Mouse (Mus musculus): ENCODE measurements around the gene 1700001P01Rik. TPM values are rescaled to one million over a fixed set of nuclear protein-coding genes. Genes with fewer than 3 reads are reported as not detected.
A peak's percentile ranks its signal among the peaks of the same experiment; 100 is the strongest.

1700001P01Rik gene
- total and polyA plus RNA-seq, 2 experiments from 2014 or later = not detected

DNA sequence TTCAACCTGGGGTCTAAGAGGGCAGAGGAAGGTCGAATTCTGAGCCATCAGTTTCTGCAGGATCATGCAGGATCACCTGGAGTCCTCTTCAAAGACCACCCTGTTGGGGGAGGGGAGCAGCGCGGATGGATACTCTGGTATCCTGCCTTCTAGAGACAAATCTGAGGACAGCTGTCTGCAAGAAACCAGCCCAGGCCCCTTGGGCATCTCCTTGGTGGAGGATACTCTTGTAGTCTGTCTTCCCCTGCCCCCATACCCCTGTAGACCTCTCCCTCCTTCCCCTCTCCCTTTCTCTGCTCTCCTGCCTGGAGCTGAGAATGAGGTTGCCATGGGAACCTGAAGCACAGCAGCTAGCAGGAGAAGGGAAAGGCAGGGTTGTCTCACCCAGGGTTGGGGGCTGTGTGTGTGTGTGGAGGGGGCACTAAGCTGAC is 36.8 kb upstream of the 1700001P01Rik start:
- H3K27ac ChIP-seq (ENCODE audit: low read depth, low read length) = peak overlapping the region; percentile 93
- H3K9me3 ChIP-seq (ENCODE audit: low read length) = no peaks in the 10 kb centered on the region
- H3K27me3 ChIP-seq (ENCODE audit: insufficient read depth, low read length) = no peaks in the 10 kb centered on the region
- H3K9ac ChIP-seq (replicated peaks; ENCODE audit: low read length, poor library complexity, severe bottlenecking) = peak overlapping the region; percentile 44
- no peak for TF ChIP-seq CTCF (IDR thresholded peaks at IDR 0.05)
- WGBS = 2% methylated on average over 3 of the region's 3 CpGs
- H3K36me3 ChIP-seq (ENCODE audit: insufficient read depth, low read length) = peaks cover 38% of the 10 kb centered on the region
- DNase-seq (ENCODE audit: low spot score) (peak; percentile 86), ATAC-seq (ENCODE audit: low FRiP score) (peak; percentile 89)
- H3K4me3 ChIP-seq (ENCODE audit: low read depth, low read length) = 0 out of 2 replicates have a peak overlapping the region, but pooled peaks have one; percentile 9
- peaks cover 33% of the 10 kb centered on the region for H3K4me1 ChIP-seq (ENCODE audit: insufficient read depth, low read length)
- H3K4me2 ChIP-seq (ENCODE audit: low read depth, low read length, poor library complexity, severe bottlenecking) = peak overlapping the region; percentile 39

DNA sequence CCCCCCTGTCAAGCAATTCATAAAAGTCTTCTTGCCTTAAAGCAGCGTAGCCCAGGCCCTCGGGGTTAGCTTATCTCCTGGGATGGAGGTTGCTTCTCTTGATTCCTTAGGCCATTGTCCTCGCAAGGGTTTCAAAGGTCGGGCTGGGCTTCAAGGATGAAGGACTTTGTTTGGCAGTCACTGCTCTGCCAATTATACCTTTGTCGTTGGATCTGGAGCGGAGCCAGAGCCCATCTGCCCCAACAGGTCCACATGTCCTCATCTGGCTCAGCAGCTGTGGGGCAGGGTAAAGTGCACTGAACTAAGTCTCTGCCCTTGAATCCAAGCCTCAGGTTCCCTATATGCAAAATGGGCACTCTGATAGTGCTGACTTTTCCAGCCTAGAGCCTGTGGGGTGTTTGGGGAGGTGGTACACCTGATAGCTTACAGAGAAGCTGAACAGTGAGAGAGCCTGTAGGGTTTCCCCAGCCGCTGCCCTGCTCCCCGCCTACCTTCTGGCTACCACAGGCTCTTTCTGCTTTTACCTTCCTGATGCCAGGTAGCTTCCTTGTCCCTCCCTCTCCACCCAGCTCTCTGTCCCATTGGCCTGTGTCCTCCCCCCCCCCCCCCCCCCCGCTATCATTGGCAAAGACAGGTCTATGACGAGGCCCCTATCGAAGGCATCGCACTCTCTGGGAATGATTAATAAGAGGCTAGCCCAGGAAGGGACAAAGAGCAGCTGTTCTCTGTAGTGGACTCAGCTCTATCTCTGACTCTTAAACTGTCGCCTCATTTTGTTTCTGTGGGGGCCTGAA is 36.0 kb upstream of the 1700001P01Rik start:
- peaks cover 36% of the 10 kb centered on the region for H3K36me3 ChIP-seq (ENCODE audit: insufficient read depth, low read length)

DNA sequence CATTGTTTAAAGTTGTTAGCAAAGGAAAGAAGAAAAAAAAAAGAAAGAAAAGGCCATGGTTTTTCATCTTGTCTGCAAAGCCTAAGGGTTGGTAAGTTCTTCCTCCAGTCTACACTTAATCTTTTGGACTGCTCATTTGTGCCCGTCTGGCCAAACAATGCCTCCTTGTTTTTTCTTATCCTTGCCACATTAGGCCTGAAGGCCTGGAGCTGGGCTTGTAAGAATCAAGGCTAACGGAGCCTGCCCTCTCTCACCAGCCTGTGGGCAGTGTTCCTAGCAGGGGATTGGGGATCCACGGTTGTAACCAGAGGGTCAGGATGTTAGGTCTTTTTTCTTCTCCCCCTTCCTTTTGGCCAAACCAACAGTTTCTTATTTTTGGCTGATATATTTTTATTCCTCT is 35.3 kb upstream of the 1700001P01Rik start:
- 16% methylated on average over 3 of the region's 3 CpGs for WGBS
- H3K27ac ChIP-seq (ENCODE audit: low read depth, low read length) = peak overlapping the region; percentile 93
- H3K4me3 ChIP-seq (ENCODE audit: low read depth, low read length) = no peak overlapping the region
- DNase-seq (ENCODE audit: low spot score) (no peak), ATAC-seq (ENCODE audit: low FRiP score) (no peak)
- TF ChIP-seq CTCF (IDR thresholded peaks at IDR 0.05) = no peak
- no peaks in the 10 kb centered on the region for H3K27me3 ChIP-seq (ENCODE audit: insufficient read depth, low read length)
- H3K4me1 ChIP-seq (ENCODE audit: insufficient read depth, low read length) = peaks cover 35% of the 10 kb centered on the region
- no peak overlapping the region for H3K9ac ChIP-seq (replicated peaks; ENCODE audit: low read length, poor library complexity, severe bottlenecking)
- no peak overlapping the region for H3K4me2 ChIP-seq (ENCODE audit: low read depth, low read length, poor library complexity, severe bottlenecking)
- peaks cover 28% of the 10 kb centered on the region for H3K36me3 ChIP-seq (ENCODE audit: insufficient read depth, low read length)
- no peaks in the 10 kb centered on the region for H3K9me3 ChIP-seq (ENCODE audit: low read length)

More for the DNA sequence above, 36.0 kb upstream of the 1700001P01Rik start:
- ATAC-seq (ENCODE audit: low FRiP score) = 0 out of 2 replicates have a peak, but pooled peaks have one; percentile 29
- H3K4me2 ChIP-seq (ENCODE audit: low read depth, low read length, poor library complexity, severe bottlenecking) = peak overlapping the region; percentile 39
- no peak for DNase-seq (ENCODE audit: low spot score)
- no peaks in the 10 kb centered on the region for H3K9me3 ChIP-seq (ENCODE audit: low read length)
- no peak overlapping the region for H3K4me3 ChIP-seq (ENCODE audit: low read depth, low read length)
- H3K27ac ChIP-seq (ENCODE audit: low read depth, low read length) = peak overlapping the region; percentile 93
- TF ChIP-seq CTCF (IDR thresholded peaks at IDR 0.05) = no peak
- peaks cover 33% of the 10 kb centered on the region for H3K4me1 ChIP-seq (ENCODE audit: insufficient read depth, low read length)
- H3K27me3 ChIP-seq (ENCODE audit: insufficient read depth, low read length) = no peaks in the 10 kb centered on the region
- WGBS = 22% methylated on average over 12 of the region's 13 CpGs
- H3K9ac ChIP-seq (replicated peaks; ENCODE audit: low read length, poor library complexity, severe bottlenecking) = peak overlapping the region; percentile 44; the same call in 1 of the 2 replicates

DNA sequence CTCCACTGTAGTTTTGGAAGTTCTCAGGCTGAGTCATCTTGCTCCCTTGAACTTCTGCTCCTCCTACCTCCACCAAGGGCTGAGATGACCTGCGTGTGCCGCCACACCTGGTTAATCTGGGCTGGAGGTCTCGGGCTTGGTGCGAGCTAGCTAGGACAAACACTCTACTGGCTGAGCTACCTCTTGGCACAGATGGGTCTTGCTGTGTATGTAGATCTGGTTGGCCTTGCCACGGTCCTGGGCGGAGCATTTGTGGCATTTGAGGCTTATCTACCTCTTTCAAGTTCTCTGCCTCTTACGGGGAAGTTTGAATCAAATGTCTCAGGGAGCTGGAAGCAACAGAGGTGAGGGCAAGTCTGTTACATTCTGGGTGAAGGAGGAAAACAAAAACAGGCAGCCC is 34.6 kb upstream of the 1700001P01Rik start:
- Histone ChIP-seq H3K9ac (replicated peaks; ENCODE audit: low read length, poor library complexity, severe bottlenecking) (no peak overlapping the region), H3K27me3 (ENCODE audit: insufficient read depth, low read length) (no peaks in the 10 kb centered on the region), H3K36me3 (ENCODE audit: insufficient read depth, low read length) (peaks cover 22% of the 10 kb centered on the region), H3K4me2 (ENCODE audit: low read depth, low read length, poor library complexity, severe bottlenecking) (no peak overlapping the region), H3K27ac (ENCODE audit: low read depth, low read length) (no peak overlapping the region; the same call in 1 of the 2 replicates), H3K9me3 (ENCODE audit: low read length) (no peaks in the 10 kb centered on the region), H3K4me3 (ENCODE audit: low read depth, low read length) (no peak overlapping the region), H3K4me1 (ENCODE audit: insufficient read depth, low read length) (peaks cover 41% of the 10 kb centered on the region)
- TF ChIP-seq CTCF (IDR thresholded peaks at IDR 0.05) = no peak
- 71% methylated on average over 7 of the region's 7 CpGs for WGBS
- DNase-seq (ENCODE audit: low spot score) = no peak
- ATAC-seq (ENCODE audit: low FRiP score) = no peak

DNA sequence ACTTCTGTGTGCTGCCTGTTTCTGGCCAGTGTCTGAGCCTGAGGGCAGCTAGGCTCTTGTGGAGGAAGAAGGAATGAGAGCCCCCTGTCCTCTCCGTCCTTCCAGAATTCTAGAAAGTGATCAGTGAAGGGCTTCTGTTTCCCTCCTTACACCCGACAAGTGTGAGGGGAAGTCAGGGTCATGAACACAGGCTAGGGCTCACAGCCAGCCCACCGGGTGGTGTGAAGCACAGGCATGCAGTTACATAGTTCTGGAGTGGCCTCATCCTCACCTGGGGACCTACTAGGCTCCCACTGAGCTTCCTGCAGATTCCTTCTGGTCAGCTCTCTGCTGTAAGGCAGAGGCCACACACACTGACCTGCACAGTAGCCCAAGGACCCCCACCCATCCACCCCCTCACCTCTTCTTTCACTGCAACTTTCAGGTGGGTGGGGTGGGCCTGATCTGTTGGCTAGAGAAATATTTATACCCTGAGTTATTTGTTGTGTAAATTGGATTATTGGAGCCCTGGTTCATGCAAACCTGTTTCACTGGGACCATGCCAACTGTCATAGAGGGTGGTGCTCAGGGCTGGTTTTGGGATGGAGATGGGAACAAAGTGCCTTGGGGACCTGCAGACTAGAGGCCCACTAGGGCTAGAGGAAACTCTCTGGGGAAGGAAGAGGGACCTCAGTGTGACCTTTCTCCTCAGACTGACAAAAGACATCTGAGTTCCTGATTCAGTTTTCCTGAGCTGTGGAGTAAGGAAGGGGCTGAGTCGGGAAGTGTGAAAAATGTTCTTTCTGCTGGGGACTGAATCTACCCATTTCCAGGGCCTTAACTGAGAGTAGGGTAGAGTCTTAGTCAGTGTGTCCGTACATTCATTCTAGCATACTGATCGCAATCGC is 33.8 kb upstream of the 1700001P01Rik start:
- ATAC-seq (ENCODE audit: low FRiP score) (no peak), DNase-seq (ENCODE audit: low spot score) (no peak)
- Histone ChIP-seq H3K4me2 (ENCODE audit: low read depth, low read length, poor library complexity, severe bottlenecking) (no peak overlapping the region), H3K27me3 (ENCODE audit: insufficient read depth, low read length) (no peaks in the 10 kb centered on the region), H3K4me3 (ENCODE audit: low read depth, low read length) (no peak overlapping the region), H3K4me1 (ENCODE audit: insufficient read depth, low read length) (peaks cover 50% of the 10 kb centered on the region), H3K36me3 (ENCODE audit: insufficient read depth, low read length) (peaks cover 15% of the 10 kb centered on the region), H3K27ac (ENCODE audit: low read depth, low read length) (peak overlapping the region; percentile 26; the same call in 1 of the 2 replicates), H3K9me3 (ENCODE audit: low read length) (no peaks in the 10 kb centered on the region), H3K9ac (replicated peaks; ENCODE audit: low read length, poor library complexity, severe bottlenecking) (no peak overlapping the region)
- WGBS = 74% methylated on average over 7 of the region's 7 CpGs
- no peak for TF ChIP-seq CTCF (IDR thresholded peaks at IDR 0.05)
